Mouse (Mus musculus) lung, postnatal 4 days (tissue): ENCODE data around the gene Dusp11.
"Not testable (repeated sequence)": the region's sequence is repeated elsewhere in the genome, so short reads cannot be mapped to it uniquely, and the experiment has no call there.

ENCODE experiments used
- DNase-seq, 2 experiments: peaks; one replicate each; pipeline ENCODE4 v3.0.0; 2021

Dusp11 gene

DNA sequence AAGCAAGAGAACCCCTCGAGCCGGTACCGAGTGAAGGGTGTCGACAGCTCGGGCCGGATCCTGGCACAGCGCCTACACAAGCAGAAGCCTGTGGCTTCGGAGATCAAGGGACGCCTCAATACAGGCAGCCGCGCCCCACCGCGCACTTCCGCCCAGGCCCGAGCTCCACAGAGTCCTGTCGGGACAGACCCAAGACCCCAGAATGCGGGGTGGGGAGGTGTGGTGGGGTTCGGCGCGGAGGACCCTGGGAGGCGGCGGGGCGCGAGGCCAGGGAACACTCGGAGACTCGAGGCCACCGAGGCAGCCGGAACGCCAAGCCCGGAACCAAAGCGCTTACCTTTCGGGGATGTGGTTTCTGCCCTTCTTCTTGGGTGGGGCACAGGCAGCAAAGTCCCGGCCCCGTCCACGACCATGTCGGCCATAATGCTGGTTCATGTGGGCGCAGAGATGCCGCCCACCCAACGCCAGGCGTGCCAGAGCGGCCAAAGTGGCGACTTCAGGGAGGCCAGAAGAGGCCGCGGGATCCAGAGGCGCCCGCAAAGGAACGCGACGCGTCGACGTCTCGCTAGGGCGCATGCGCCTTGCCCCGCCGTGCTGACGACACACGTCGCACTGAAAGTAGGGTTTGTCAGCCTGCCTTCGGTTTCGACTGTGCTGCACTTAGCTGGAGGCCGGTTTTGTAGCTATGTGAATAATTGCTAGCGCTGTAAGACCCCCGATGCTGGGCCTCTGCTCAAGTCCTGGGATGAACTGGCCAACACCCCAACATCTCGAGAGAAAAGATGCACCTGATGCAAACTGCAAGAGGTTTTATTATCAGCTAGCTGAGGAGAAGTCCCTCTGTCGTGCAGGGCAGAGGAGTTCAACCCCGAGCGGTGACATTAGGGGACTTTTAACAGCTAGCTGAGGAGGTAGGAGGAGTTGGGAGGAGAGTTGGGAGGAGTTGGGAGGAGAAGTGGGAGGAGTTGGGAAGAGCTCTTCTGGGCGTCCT, at the start of gene Dusp11:
Gene Dusp11 (minus strand): TSS at position 567 of the 991 bp plus-strand sequence.
- DNase-seq: peak; percentile 95 to 96

DNA sequence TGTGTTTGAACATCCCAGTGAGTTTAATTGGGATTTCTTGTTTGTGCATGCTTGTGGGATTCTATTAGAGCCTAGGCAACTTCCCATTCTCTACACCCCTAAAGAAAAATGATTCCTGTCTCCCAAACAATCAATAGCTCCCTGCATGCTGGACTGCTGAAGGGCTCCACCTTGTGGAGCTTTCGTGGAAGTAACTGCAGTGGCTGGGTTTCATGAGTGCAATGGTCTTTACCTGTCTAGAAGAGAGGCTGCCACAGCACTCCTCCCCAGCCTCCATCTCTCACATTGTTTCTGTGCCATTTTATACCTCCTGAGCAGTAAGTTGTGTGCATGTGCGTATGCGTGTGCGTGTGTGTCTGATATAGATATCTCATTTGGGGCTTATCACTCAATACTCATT, 48.5 kb upstream of the Dusp11 start:
- DNase-seq: peak; percentile 49 to 69

DNA sequence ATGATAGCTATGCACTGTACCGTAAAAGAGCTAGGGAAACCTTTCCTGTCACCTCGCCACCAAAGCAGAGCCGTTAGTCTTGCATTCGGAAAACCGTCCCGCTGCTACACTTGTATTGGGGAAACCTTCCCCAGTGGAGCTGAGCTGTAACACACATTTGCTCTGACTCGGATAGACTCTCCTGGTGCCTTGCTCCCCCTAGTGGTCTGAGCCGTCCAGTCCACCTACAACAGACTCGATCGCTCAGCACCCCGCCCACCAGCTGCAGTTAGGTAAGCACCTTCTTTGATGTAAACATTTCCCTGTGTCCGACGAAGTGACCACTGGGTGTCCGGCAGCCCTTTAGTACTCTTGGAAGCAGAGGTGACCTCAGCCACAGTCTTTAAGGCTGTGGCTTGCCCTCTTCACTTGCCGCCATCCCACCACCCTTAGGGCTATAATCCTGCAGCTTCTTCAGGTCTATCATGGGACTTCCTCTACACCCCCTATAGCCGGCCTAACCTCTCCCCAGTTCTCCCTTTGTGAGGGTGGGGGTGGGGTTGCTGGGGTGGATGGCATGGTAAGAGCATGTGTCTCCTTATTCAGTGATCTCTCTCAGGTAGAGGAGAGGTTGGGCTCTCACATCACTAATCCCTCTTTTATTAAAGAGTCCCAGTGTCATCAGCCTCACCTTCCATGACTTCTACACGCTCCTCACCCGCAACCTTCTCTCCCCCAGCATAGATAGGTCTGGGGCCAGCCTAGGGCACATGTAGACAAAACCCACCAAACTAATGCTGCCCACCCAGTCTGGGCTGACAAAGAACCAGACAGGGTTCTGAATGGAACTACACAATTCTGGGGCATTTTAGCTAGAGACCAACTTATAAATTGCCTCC, 43.0 kb upstream of the Dusp11 start:
- DNase-seq: peak; percentile 66 to 81

DNA sequence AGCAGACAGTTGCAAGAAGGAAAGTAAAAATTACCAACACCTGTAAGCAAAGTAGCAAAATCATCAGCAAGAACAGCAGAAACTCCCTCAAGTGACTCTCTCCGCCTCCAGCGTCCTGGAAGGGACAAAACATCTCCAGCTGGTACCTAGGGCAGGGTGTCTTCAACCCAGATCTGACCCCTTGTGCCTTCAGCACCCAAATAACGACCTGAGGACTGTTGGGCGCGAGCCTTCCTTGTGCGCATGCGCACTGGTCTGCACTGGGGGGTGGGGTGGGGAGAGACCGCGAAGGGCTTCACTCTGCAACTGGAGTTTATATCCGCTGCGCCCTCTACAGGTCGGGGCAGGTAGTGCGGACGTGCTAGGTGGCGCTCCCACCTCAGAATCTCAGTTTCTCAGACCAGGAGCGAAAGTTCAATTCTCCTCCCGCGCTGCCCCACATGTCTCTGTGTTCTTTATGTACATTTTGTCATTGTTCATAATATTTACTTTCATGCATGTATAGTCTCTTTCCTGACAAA, 42.0 kb upstream of the Dusp11 start:
- DNase-seq: peak; percentile 29 to 36

DNA sequence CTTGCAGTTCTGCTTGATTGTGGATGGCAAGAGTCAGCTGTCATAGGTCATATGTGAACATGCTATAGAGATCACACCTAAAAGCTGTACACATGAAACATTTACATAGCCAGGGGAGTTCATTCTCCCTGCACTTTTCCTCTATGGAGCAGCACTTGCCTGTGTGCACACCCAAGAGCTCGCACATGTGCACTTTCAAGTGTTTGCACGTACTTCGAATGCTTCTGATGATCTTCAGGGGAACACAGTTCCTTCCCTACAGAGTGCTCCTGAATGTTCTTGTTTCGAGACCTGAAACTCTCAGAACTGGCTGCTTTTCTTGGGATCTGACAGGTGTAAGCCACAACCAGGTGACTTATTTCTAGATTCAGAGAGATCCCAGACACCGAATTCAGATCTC, 29.3 kb upstream of the Dusp11 start:
- not testable (repeated sequence) for DNase-seq

- DNase-seq: not testable (repeated sequence)
These were observed 28.1 kb upstream of the Dusp11 start for GRCm38 (mm10) chr6:85989570-85989969.

- DNase-seq: no peak
These were observed 22.9 kb upstream of the Dusp11 start for GRCm38 (mm10) chr6:85984351-85984750.

DNA sequence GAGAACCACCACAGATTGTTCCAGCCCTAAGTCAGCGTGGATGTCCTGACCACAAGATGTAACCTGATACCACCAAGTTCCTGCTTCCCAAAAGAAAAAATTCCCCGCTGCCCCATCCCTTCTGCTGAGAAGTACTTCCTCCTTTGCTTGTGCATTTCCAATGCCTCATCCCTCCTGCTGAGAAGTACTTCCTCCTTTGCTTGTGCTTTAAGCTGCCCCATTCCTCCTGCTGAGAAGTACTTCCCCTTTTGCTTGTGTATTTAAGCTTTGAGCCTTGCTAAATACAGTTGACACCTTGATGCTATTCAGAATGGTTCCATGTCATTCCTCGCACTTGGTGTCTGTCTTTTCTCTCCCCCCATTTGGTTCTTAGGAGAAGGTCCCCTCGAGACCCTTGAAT, 17.3 kb upstream of the Dusp11 start:
- not testable (repeated sequence) for DNase-seq

GRCm38 (mm10) chr6:85976242-85976641, 14.8 kb upstream of the Dusp11 start:
- DNase-seq: no peak

GRCm38 (mm10) chr6:85975761-85976160, 14.3 kb upstream of the Dusp11 start:
- no peak for DNase-seq

DNA sequence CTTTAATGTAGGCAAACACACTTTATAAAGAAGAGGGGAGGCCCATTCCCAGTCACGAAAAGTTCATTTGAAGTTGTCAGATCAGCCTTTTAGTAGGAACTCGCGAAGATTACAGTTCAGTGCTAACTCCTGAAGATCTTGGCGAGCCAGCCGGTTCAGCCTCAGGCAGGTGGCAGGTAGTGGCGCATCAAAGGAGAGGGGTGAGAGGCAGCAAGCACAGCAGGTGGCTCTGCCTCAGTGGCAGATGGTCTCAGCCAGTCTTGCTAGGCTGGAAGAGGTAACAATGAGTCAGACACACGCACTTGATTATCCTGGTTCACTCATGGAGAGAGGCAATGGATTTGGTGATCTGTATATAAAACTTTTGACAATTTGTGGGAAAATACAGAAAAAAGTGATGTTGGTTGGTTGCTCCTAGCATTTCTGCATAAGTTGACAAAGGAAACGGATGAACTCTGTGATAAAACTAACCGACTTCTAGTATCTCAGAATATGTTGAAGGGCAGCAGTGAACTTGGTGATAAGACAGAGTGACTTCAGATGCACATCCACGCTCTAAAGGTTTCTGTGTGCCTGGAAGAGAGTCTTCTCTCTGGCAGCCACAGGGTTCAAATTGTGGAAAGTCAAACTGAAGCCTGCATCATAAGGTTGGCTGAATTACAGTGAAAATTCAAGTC, 13.6 kb upstream of the Dusp11 start:
- no peak for DNase-seq

GRCm38 (mm10) chr6:85973336-85973735, 11.9 kb upstream of the Dusp11 start:
- DNase-seq: no peak

DNA sequence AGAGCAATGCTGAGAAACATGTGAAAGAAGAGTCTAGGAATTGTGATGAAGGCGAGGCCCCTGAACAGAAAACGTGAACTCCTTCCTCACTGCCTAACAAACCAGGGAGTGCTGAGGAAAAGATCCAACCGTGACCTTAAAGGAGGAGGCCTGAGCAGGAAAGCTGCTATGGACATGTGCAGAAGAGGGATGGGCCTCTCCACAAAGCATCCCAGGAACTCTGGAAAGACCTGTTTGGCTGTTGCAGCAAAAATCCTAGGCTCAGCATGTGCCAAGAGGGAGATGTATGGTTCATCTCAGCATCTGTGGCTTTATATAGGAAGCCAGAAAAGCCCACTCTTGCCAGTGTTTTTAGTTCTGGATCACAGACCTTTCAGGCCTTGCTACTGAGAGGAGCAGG, 11.2 kb upstream of the Dusp11 start:
- no peak for DNase-seq

- DNase-seq: no peak
These were observed 8.4 kb upstream of the Dusp11 start for GRCm38 (mm10) chr6:85969889-85970288.

- peak in 1 of 2 experiments; percentile 28 for DNase-seq
These were observed 5.2 kb upstream of the Dusp11 start for GRCm38 (mm10) chr6:85966686-85967085.

DNA sequence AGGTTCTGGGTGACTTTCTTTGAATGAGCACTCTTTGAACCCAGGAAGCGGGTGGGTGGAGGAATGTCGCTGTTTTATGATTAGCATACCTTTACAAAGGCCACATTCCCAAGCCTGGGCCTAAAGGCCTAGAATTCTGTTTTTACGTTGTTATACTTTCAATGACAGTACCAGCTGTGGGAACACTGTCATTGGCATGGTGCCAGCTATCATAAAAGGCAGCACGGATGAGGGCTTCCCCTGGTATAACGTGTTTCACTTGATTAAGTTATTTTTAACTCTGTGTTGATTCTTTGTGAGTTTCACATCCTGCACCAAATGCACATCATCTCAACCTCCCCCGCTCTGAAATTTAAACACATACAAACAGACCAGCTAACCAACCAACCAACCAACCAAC, 4.6 kb upstream of the Dusp11 start:
- DNase-seq: peak in 1 of 2 experiments; percentile 24

DNA sequence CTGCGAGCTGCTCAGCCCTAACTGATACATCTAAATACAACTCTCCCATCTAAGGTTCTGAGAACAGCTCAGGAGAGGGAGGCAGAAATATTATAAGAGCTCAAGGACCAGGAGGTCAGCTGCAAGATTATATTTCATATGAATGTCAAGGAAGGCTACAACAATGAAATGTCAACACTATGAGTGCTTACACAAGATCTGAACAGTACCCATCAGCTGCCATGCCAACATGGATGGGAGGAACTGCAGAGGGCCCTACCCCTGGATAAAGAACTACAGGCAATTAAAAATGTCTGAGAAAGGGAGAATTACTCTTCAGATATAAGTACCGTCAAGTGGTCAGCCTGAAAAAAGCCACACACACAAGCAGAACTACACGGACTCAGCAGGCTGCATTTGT, 3.9 kb downstream of the Dusp11 start:
- DNase-seq: no peak

GRCm38 (mm10) chr6:85948549-85948948, 12.9 kb downstream of the Dusp11 start:
- no peak for DNase-seq

DNA sequence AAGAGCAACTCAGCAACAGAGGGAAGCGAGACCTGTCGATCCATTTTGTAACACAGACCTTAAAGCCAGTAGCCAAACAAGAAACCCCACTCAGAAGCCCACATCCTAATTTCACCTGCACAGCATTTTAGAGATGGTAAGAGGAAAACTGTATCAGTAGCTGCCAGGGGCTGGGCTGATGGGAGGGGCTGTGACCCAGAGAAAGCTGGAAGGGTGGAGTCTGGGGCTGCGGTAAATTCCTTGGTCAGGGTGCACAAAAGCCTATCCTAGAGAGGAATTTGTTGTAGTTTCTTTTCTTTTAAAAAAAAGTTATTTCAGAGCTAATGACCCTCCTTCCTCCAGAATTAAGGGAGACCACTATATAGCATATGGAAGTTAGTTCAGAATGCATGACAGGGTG, 19.0 kb downstream of the Dusp11 start:
- no peak for DNase-seq

DNA sequence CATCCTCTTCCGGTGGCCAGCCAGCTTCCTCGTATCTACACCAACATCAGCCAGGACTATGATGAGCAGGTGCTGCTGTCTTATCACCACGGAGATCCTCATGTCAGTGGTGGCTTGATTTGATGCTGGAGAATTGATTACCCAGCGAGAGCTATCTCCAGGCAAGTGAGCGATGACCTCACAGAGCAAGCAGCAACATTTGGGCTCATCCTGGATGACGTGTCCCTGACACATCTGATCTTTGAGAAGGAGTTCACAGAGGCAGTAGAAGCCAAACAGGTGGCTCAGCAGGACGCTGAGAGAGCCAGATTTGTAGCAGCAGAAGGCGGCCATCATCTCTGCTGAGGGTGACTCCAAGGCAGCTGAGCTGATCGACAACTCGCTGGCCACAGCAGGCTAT, 22.8 kb downstream of the Dusp11 start:
- DNase-seq: no peak

- DNase-seq: peak; percentile 91 to 94
These were observed 24.7 kb downstream of the Dusp11 start for GRCm38 (mm10) chr6:85936508-85937465.
